Mouse (Mus musculus) forebrain, embryonic 14.5 days (tissue): ENCODE results near the gene Rnf222. TPM values are rescaled to one million over a fixed set of nuclear protein-coding genes. Genes with fewer than 3 reads are reported as not detected.

Experiments
- ATAC-seq: fragments of 200-750 bp; cut with Nextera tagmentation; 2 replicates; pipeline ENCODE4 v1.8.0; 2017; ENCODE audit warnings: mild to moderate bottlenecking, moderate library complexity
- DNase-seq: peaks from one replicate; pipeline ENCODE4 v3.0.0-alpha.2; 2015; ENCODE audit warnings: low spot score
- H3K27ac ChIP-seq: fragments of 300-500 bp; sonication (generic); 2 replicates; pipeline ENCODE4 v1.5.1; 2014; ENCODE audit warnings: low read depth, mild to moderate bottlenecking, control low read depth, low read length, moderate library complexity
- H3K27me3 ChIP-seq: fragments of 300-500 bp; sonication (generic); replicated peaks from 2 replicates; pipeline ENCODE4 v1.6.1; 2014; ENCODE audit warnings: low read length, control low read depth, mixed read lengths; ENCODE audit not compliant: control insufficient read depth, insufficient read depth
- H3K36me3 ChIP-seq: fragments of 300-500 bp; sonication (generic); 2 replicates; pipeline ENCODE4 v1.6.1; 2014; ENCODE audit warnings: low read length, control low read depth; ENCODE audit not compliant: control insufficient read depth, insufficient read depth
- H3K4me1 ChIP-seq: fragments of 300-500 bp; sonication (generic); 2 replicates; pipeline ENCODE4 v1.6.1; 2014; ENCODE audit warnings: antibody characterized with exemption, low read length, control low read depth; ENCODE audit not compliant: control insufficient read depth, insufficient read depth
- H3K4me2 ChIP-seq: fragments of 300-500 bp; sonication (generic); 2 replicates; pipeline ENCODE4 v1.6.1; 2014; ENCODE audit warnings: mild to moderate bottlenecking, control low read depth, low read length
- H3K4me3 ChIP-seq: fragments of 300-500 bp; sonication (generic); 2 replicates; pipeline ENCODE4 v1.5.1; 2014; ENCODE audit warnings: low read depth, low read length, control low read depth
- H3K9ac ChIP-seq: fragments of 300-500 bp; sonication (generic); 2 replicates; pipeline ENCODE4 v1.6.1; 2014; ENCODE audit warnings: mild to moderate bottlenecking, low read length, control low read depth, moderate library complexity
- H3K9me3 ChIP-seq: fragments of 300-500 bp; sonication (generic); replicated peaks from 2 replicates; pipeline ENCODE4 v1.6.1; 2016; ENCODE audit warnings: low read length, control low read depth, mixed read lengths; ENCODE audit not compliant: control insufficient read depth
- WGBS: fragments of 180-500 bp; shearing (Covaris S2); extraction: QIAGEN DNeasy Blood & Tissue Kit; methylation state at CpG from one replicate; pipeline ENCODE4 v1.1.7; 2014; 5-methylcytosine and 5-hydroxymethylcytosine counted together
- polyA plus RNA-seq: library from polyadenylated mRNA; unstranded; fragments of >200 nt; fragmentation: Nextera tagmentation; extraction: Ambion mirVana; gene quantifications from 2 replicates; pipeline ENCODE4 v1.2.1, GENCODE M21; 2014

Rnf222 gene
- polyA plus RNA-seq, 1 experiment from 2014 or later: not detected

DNA sequence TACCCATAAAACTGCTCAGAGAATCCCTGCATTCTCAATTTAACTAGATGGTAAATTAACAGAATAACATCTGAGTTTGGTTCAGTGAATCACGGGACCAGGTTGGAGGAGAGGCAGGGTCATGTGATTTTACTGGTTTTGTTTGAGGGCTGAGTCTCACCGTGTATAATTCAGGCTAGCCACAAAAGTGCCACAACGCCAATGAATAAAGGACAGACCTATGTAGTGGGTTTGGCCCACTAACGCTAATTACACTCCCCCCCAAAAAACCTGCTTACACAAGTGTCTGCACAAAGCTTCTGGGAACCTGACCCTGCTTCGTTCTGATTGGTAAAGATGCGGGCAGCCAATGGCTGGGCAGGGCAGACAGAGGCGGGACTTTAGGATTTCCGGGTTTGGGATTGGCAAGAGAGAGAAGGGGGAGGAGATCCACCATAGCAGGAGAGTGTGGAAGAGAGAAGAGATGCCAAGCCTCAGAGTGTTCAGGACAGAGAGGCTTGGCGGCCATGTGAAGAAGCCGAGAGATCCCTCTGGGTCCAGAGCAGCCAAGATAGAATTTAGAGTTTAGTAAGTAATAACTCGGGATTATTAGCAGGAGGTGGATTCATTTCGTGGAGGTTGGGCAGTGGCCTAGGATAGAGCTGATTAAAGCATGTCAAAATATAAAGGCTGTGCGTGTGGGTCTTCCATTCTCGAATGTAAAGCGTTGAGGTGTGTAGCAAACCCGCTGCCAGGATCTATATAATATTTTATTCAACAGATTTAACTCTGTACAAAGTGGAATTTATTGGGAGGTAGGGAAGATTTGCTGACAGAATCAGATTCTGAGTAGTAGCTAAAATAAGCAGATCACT, 51.3 kb downstream of the Rnf222 start:
- DNase-seq (peak; percentile 97), ATAC-seq (peak; percentile 100)
- under 1% methylated on average over 16 of the region's 16 CpGs for WGBS
- H3K27ac ChIP-seq: peak overlapping the region; percentile 78
- H3K9me3 ChIP-seq: no peaks in the 10 kb centered on the region
- H3K4me1 ChIP-seq: peaks cover 2% of the 10 kb centered on the region; the same call in 1 of the 2 replicates
- peak overlapping the region; percentile 43 for H3K4me3 ChIP-seq
- no peaks in the 10 kb centered on the region for H3K27me3 ChIP-seq
- H3K36me3 ChIP-seq: no peaks in the 10 kb centered on the region
- H3K9ac ChIP-seq: peak overlapping the region; percentile 80
- H3K4me2 ChIP-seq: peak overlapping the region; percentile 63

DNA sequence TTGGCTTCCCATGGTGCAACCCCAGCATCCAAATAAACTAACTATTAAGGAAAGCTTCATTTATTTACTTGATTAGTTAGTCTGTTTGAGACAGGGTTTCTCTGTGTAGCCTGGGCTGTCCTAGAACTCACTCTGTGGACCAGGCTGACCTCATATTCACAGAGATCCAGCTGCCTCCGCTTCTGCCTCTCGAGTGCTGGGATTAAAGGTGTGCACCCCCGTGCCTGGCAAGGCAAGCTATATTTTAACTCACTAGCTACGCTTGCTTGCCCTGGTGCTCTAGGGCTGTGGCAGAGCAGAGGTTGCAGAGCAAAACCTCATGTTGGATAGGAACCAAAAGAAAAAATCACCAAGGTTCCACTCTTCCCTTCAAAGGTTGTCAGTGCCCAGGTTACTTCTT, 52.2 kb downstream of the Rnf222 start:
- Histone ChIP-seq H3K27me3 (no peaks in the 10 kb centered on the region), H3K4me2 (peak overlapping the region; percentile 63), H3K9ac (peak overlapping the region; percentile 80), H3K9me3 (no peaks in the 10 kb centered on the region), H3K4me1 (peaks cover 2% of the 10 kb centered on the region; the same call in 1 of the 2 replicates), H3K36me3 (no peaks in the 10 kb centered on the region), H3K27ac (no peak overlapping the region), H3K4me3 (peak overlapping the region; percentile 43)
- no peak for ATAC-seq
- WGBS: 57% methylated on average over 4 of the region's 4 CpGs
- no peak for DNase-seq

DNA sequence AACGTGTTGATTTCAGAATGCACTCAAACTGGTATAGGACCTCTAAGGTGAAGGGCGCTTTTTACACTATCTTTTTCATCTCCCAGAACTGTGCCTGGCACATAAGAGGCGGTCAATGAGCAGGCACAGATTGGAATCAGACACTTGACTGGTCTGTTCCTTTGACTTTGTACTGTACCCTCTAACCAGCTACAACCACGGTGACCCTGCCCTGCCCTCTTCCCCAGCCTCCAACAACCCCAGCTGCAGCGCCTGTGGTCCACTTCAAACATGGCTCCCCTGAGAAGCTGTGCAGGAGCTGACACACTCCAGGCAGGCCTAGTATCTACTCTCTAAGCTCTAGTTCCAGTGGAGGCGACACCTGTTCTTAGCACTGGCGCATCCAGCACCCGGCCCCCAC, 54.4 kb downstream of the Rnf222 start:
- WGBS: 89% methylated on average over 8 of the region's 8 CpGs
- Histone ChIP-seq H3K36me3 (no peaks in the 10 kb centered on the region), H3K9ac (no peak overlapping the region), H3K4me2 (no peak overlapping the region), H3K27me3 (0 out of 2 replicates have a peak, but pooled peaks cover 3% of the 10 kb centered on the region), H3K9me3 (no peaks in the 10 kb centered on the region), H3K27ac (no peak overlapping the region), H3K4me3 (no peak overlapping the region), H3K4me1 (peaks cover 2% of the 10 kb centered on the region; the same call in 1 of the 2 replicates)
- DNase-seq (no peak), ATAC-seq (no peak)

DNA sequence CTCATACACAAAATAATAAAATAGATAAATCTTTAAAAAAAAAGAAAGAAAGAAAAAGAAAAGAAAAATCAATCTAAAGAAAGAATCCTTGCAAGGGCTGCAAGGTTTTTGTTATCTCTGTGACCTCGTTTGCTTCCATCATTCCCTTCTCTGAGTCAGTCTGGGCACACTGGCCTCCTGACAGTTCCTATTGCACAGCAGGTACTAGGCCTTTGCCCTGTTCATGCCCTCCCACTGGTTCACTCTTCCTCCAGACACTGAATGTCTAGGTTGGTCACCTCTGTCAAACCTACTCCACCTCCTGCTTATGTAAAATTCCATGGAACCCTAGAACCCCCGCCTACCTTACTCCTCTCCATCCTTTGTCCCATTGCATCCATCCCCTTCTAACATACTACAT, 56.9 kb downstream of the Rnf222 start:
- Histone ChIP-seq H3K27me3 (0 out of 2 replicates have a peak, but pooled peaks cover 3% of the 10 kb centered on the region), H3K4me2 (no peak overlapping the region), H3K27ac (no peak overlapping the region), H3K4me1 (peaks cover 2% of the 10 kb centered on the region; the same call in 1 of the 2 replicates), H3K9ac (no peak overlapping the region), H3K9me3 (no peaks in the 10 kb centered on the region), H3K4me3 (no peak overlapping the region), H3K36me3 (no peaks in the 10 kb centered on the region)
- no peak for ATAC-seq
- DNase-seq: no peak
- WGBS: 77% methylated on average over 2 of the region's 2 CpGs

Other genes with a start within 250 kb of the Rnf222 start
- gene Myh10, start 197.0 kb upstream of the Rnf222 start, polyA plus RNA-seq: 88.8 and 105 TPM in 2 replicates
- 70.0 and 80.2 TPM in 2 replicates for gene Ndel1, start 16.7 kb upstream of the Rnf222 start, polyA plus RNA-seq
- 673 and 871 TPM in 2 replicates for gene Rpl26, start 13.0 kb downstream of the Rnf222 start, polyA plus RNA-seq
- 0.23 TPM in 1 of 2 replicates, not detected in the other for gene Odf4, start 38.5 kb downstream of the Rnf222 start, polyA plus RNA-seq
- 5.8 and 6.3 TPM in 2 replicates for gene Arhgef15, start 68.9 kb downstream of the Rnf222 start, polyA plus RNA-seq
- gene Slc25a35, start 79.6 kb downstream of the Rnf222 start, polyA plus RNA-seq: 0.75 and 1.2 TPM in 2 replicates
- gene Rangrf, start 86.6 kb downstream of the Rnf222 start, polyA plus RNA-seq: 35.2 and 43.5 TPM in 2 replicates
- 14.1 and 15.6 TPM in 2 replicates for gene Pfas, start 119.9 kb downstream of the Rnf222 start, polyA plus RNA-seq
- gene Ctc1, start 127.4 kb downstream of the Rnf222 start, polyA plus RNA-seq: 43.4 and 56.1 TPM in 2 replicates
- gene Aurkb, start 157.1 kb downstream of the Rnf222 start, polyA plus RNA-seq: 69.2 and 74.0 TPM in 2 replicates
- 10.7 and 13.9 TPM in 2 replicates for gene Borcs6, start 171.2 kb downstream of the Rnf222 start, polyA plus RNA-seq
- 45.2 and 49.6 TPM in 2 replicates for gene Tmem107, start 182.3 kb downstream of the Rnf222 start, polyA plus RNA-seq
- gene Vamp2, start 199.9 kb downstream of the Rnf222 start, polyA plus RNA-seq: 124 and 188 TPM in 2 replicates
- 6.8 and 11.6 TPM in 2 replicates for gene Per1, start 206.7 kb downstream of the Rnf222 start, polyA plus RNA-seq
- 0.23 and 0.24 TPM in 2 replicates for gene Hes7, start 231.9 kb downstream of the Rnf222 start, polyA plus RNA-seq
- gene 9130213A22Rik, start 234.0 kb downstream of the Rnf222 start, polyA plus RNA-seq: 0.14 TPM in 2 replicates
- 0.94 and 2.1 TPM in 2 replicates for gene Aloxe3, start 237.3 kb downstream of the Rnf222 start, polyA plus RNA-seq